Mouse (Mus musculus): Measurements from ENCODE around the gene Sbk3. TPM values are rescaled to one million over a fixed set of nuclear protein-coding genes. Genes with fewer than 3 reads are reported as not detected.

Gene Sbk3
- total RNA-seq, 2 experiments from 2014 or later: 0.71 to 1.0 TPM

- DNase-seq (ENCODE audit: low spot score in 2 of 2): no peak
- no peak for TF ChIP-seq CTCF (conservative IDR thresholded peaks at IDR 0.05)
- Histone ChIP-seq H3K27ac (no peak overlapping the region), H3K4me3 (no peak overlapping the region)
Measured at GRCm38 (mm10) chr7:4972321-4973047, 1.5 kb upstream of the Sbk3 start.

DNA sequence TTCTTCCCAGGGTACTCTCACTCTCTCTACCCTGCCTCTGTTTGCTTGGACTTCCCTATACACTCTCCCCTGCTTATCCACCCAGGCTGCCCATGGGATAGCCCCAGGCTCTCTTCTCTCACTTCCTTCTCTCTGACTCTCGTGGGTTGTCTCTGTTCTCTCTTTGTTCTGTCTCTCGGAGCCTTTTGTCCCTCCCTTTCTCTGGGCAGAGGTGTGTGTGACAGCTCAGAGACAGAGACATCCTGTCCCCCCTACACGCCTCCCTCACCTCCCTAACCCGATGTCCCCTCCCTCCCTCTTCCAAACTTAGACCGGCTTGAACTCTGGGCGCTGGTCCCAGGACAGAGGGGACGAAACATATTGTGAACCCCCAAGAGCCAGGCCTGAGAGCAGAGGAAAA, 742 bp upstream of the Sbk3 start:
- no peak for TF ChIP-seq CTCF (conservative IDR thresholded peaks at IDR 0.05)
- Histone ChIP-seq H3K27ac (no peak overlapping the region), H3K4me3 (no peak overlapping the region)
- no peak for DNase-seq (ENCODE audit: low spot score in 2 of 2)

GRCm38 (mm10) chr7:4964988-4965387, 6.0 kb downstream of the Sbk3 start:
- no peak for DNase-seq (ENCODE audit: low spot score in 2 of 2)
- no peak for TF ChIP-seq CTCF (conservative IDR thresholded peaks at IDR 0.05)
- Histone ChIP-seq H3K4me3 (no peak overlapping the region), H3K27ac (no peak overlapping the region)

DNA sequence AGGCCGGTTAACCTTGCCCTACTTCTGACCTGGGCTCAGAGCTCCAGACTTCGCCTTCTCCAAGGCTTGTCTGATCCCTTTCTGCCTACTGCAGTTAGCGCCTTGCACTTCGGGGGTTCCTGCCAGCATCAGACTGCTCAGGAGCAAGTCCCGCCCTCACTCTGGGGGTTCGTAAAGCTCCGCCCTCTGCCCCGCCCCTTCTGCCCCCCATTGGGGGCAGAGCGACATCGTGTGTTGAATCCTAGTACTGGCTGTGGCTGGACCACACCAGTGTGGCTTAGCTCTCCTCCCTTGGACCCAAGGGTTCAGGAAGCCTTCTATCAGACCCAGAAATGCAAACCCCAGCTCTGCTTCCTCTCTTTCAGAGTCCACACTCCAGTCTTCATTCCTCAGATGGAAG, 6.7 kb downstream of the Sbk3 start, which contains the start of gene Sbk2:
Gene Sbk2, minus strand, starts transcription at position 135 of the 400 bp plus-strand sequence.
- H3K27ac ChIP-seq: no peak within 1 kb of the TSS
- no peak within 1 kb of the TSS for H3K4me3 ChIP-seq
- peak; percentile 63 to 80 for DNase-seq (ENCODE audit: low spot score in 2 of 2)
- peak; percentile 91 for TF ChIP-seq CTCF (conservative IDR thresholded peaks at IDR 0.05)

- peak; percentile 19; the same call in 1 of the 2 replicates for TF ChIP-seq CTCF (conservative IDR thresholded peaks at IDR 0.05)
Measured at GRCm38 (mm10) chr7:4963527-4963926, 7.4 kb downstream of the Sbk3 start.

DNA sequence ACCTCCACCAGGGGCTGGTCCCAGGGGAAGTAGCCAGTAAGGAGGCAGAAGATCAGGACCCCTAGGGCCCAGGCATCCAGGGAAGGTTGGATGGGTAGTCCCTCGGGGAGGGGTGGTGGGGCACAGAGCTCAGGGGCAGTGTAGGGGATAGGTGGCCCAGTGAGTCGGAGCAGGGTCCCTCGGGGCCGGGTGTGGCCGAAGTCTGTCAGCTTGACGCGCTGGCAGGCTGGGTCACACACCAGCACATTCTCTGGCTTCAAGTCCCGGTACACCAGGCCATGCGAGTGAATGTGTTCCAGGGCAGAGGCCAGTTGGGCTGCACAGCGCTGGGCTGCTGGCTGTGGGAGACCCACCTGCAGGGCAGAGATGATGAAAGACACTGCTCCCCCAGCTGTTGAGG, 13.6 kb downstream of the Sbk3 start:
- DNase-seq (ENCODE audit: low spot score in 2 of 2): no peak
- TF ChIP-seq CTCF (conservative IDR thresholded peaks at IDR 0.05): no peak
- H3K4me3 ChIP-seq: no peak overlapping the region
- no peak overlapping the region for H3K27ac ChIP-seq

More at GRCm38 (mm10) chr7:4963527-4963926, 7.4 kb downstream of the Sbk3 start:
- H3K4me3 ChIP-seq: no peak overlapping the region
- no peak for DNase-seq (ENCODE audit: low spot score in 2 of 2)
- no peak overlapping the region for H3K27ac ChIP-seq

DNA sequence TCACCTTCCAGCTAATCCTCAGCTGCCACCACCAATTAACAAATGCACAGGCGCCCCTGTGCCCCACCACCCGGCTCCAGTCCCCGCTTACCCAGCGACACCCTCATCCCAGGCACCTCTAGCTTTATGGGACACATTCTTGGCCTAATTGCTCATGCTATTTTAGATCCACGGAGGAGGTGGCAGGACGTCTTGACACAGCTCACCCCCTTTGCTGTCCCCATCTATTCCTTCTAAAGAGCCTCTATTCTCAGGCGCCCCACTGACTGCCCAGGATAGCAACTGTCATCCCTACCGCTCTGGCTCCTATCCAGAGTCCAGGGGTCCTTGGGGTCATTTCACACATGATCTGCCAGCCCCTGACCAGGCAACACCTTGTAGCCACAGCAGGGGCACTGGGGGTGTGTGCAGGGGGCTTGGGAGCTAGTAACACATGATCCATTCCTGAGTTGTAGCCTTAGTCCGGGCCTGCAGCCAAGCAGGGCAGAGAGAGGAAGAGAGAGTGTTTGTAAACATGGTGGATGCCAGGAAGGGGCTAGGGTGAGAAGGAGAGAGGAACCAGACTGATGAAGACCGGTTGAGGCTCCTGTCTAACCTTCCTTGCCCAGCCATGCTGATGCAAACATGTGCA, 17.0 kb downstream of the Sbk3 start:
- Histone ChIP-seq H3K27ac (no peak overlapping the region), H3K4me3 (no peak overlapping the region)
- DNase-seq (ENCODE audit: low spot score in 2 of 2): no peak
- no peak for TF ChIP-seq CTCF (conservative IDR thresholded peaks at IDR 0.05)

GRCm38 (mm10) chr7:4950561-4951342, 20.2 kb downstream of the Sbk3 start:
- no peak for TF ChIP-seq CTCF (conservative IDR thresholded peaks at IDR 0.05)
- H3K27ac ChIP-seq: no peak overlapping the region
- DNase-seq (ENCODE audit: low spot score in 2 of 2): no peak
- H3K4me3 ChIP-seq: no peak overlapping the region

DNA sequence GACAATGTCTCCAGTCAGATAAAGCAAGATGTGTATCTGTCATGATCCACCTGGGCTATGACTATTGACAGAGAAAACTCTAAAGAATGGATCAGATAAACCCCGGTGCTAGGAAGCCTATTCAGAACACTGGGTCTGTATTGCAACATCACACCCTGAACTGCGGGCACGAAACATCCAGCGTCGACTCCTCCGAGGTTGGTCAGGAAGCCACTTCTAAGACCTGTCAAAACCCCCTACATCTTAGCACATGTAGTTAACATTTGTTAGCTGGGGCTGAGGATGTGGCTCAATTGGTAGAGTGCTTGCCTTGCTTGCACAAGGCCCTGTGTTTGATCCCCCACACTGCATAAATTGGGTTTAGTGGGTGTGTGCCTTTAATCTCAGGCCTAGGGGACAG, 22.6 kb downstream of the Sbk3 start:
- no peak for TF ChIP-seq CTCF (conservative IDR thresholded peaks at IDR 0.05)
- Histone ChIP-seq H3K4me3 (no peak overlapping the region), H3K27ac (no peak overlapping the region)
- no peak for DNase-seq (ENCODE audit: low spot score in 2 of 2)

DNA sequence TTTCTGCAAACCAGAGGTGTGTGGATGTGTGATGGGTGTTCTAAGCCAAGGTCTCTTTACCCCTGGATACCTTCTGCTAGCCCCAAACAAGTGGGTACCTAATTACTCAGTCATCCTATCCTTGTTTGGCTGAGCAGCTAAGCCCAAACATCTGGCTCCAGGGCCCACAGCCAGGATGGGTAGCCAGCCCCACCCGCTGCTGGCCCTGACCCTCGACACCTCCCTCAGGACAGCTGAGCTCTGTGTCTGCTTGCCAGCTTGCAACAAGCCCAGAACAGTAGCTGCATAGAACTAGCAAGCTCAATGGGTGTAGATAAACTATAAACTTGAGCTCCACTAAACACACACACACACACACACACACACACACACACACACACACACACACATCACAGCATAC, 23.1 kb downstream of the Sbk3 start:
- DNase-seq (ENCODE audit: low spot score in 2 of 2): no peak
- H3K4me3 ChIP-seq: no peak overlapping the region
- TF ChIP-seq CTCF (conservative IDR thresholded peaks at IDR 0.05): no peak

DNA sequence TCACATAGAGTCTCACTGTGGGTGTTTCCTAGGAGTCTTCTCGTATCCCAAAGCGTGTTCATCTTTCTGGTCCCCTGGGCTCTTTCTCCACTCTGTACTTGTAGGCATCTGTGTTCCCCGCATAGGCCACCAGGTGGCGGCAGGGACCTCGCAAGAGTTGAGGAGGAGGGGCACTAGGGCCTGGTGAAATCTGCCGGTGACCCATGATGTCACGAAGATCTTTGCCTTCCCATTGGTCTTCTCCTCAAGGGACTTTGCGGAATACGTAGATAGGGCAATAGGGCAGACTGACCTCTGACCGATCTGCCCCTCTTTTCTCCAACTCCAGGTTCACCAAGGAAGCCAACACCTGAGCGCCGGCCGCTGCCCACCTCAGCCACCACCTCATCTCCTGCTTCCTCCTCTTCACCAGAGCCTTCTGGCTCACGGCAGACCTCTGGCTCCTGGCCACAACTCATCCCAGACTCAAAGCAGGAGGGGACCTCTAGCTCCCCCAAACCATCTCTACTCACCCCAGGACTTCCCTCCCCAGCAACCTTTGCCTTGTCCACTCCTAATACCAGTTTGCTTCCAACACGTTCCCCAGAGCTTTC, 27.6 kb downstream of the Sbk3 start:
- Histone ChIP-seq H3K4me3 (peak overlapping the region; percentile 54), H3K27ac (peak overlapping the region; percentile 64)
- TF ChIP-seq CTCF (conservative IDR thresholded peaks at IDR 0.05): peak; percentile 100
- peak; percentile 94 for DNase-seq (ENCODE audit: low spot score in 2 of 2)

More for the DNA sequence above, 23.1 kb downstream of the Sbk3 start:
- H3K27ac ChIP-seq: no peak overlapping the region

- Histone ChIP-seq H3K27ac (no peak overlapping the region), H3K4me3 (no peak overlapping the region)
- TF ChIP-seq CTCF (conservative IDR thresholded peaks at IDR 0.05): no peak
- no peak for DNase-seq (ENCODE audit: low spot score in 2 of 2)
Measured at GRCm38 (mm10) chr7:4942673-4943072, 28.3 kb downstream of the Sbk3 start.

DNA sequence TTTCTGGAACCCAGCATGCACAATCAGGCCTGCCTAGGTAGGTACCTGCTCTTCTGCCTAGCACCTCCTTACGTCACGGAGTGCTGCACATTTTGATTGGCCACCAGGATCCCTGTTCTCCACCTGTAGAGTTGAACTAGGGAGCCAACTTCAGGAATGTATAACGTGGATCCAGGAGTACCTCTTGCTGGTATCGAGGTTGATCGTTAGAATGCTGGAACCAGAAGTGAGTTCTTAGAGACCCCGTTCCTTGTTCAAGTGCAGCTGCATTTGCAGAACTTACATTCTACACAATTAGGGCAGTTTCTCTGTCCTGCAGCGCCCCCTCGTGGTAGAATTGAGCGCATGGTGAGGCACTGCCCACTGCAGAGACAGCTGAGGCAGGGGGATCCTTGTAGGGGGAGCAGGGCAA, 30.9 kb downstream of the Sbk3 start:
- peak in 1 of 2 experiments; percentile 85 for DNase-seq (ENCODE audit: low spot score in 2 of 2)
- H3K27ac ChIP-seq: no peak overlapping the region
- no peak overlapping the region for H3K4me3 ChIP-seq
- TF ChIP-seq CTCF (conservative IDR thresholded peaks at IDR 0.05): peak; percentile 96
